Mouse (Mus musculus) MEL (cell line): ENCODE measurements around the gene Iqcm. TPM values are rescaled to one million over a fixed set of nuclear protein-coding genes. Genes with fewer than 3 reads are reported as not detected.

ENCODE experiments used
- DNase-seq: peaks from one replicate; pipeline ENCODE4 v3.0.0; 2011; ENCODE audit warnings: low read depth, low spot score
- H3K27ac ChIP-seq: 2 replicates; pipeline ENCODE4 v1.5.1; 2012; ENCODE audit warnings: low read depth, mild to moderate bottlenecking, control low read depth, low read length, moderate library complexity; ENCODE audit not compliant: control insufficient read depth
- H3K27me3 ChIP-seq, 2 experiments: fragments of 150-350 bp in 1 of 2; sonication (generic) in 1 of 2; 2 replicates each; pipeline ENCODE4 v1.6.1; 2012; ENCODE audit warnings: low read length in 2 of 2, mild to moderate bottlenecking in 2 of 2, improper control_type of control experiment in 1 of 2, moderate library complexity in 1 of 2; ENCODE audit not compliant: insufficient read depth in 2 of 2, control insufficient read depth in 1 of 2
- H3K36me3 ChIP-seq, 2 experiments: 2 replicates each; pipeline ENCODE4 v1.6.1; 2012 to 2014; ENCODE audit warnings: low read length in 2 of 2, improper control_type of control experiment in 1 of 2, inconsistent platforms in 1 of 2, mild to moderate bottlenecking in 1 of 2; ENCODE audit not compliant: insufficient read depth in 2 of 2, control insufficient read depth in 1 of 2
- H3K4me1 ChIP-seq, 2 experiments: fragments of 150-350 bp in 1 of 2; sonication (generic) in 1 of 2; 2 replicates each; pipeline ENCODE4 v1.6.1; 2012; ENCODE audit warnings: low read length in 2 of 2, improper control_type of control experiment in 1 of 2, mild to moderate bottlenecking in 1 of 2; ENCODE audit not compliant: insufficient read depth in 2 of 2, control insufficient read depth in 1 of 2
- H3K4me3 ChIP-seq, 2 experiments: fragments of 150-350 bp in 1 of 2; sonication (generic) in 1 of 2; 2 replicates each; pipeline ENCODE4 v1.5.1; 2012; ENCODE audit warnings: low read depth in 2 of 2, low read length in 2 of 2, mild to moderate bottlenecking in 2 of 2, moderate library complexity in 2 of 2, control low read depth in 1 of 2, improper control_type of control experiment in 1 of 2; ENCODE audit not compliant: control insufficient read depth in 1 of 2, insufficient read depth in 1 of 2
- H3K79me2 ChIP-seq: 2 replicates; pipeline ENCODE4 v1.6.1; 2012; ENCODE audit warnings: mild to moderate bottlenecking, low read length, moderate library complexity; ENCODE audit not compliant: control insufficient read depth, poor library complexity, insufficient read depth
- H3K9ac ChIP-seq: 2 replicates; pipeline ENCODE4 v1.6.1; 2012; ENCODE audit warnings: low read depth, mild to moderate bottlenecking, control low read depth, low read length, moderate library complexity; ENCODE audit not compliant: control insufficient read depth, poor library complexity, severe bottlenecking
- H3K9me3 ChIP-seq: fragments of 150-350 bp; sonication (generic); replicated peaks from 2 replicates; pipeline ENCODE4 v1.6.1; 2012; ENCODE audit warnings: mild to moderate bottlenecking, low read length, improper control_type of control experiment, moderate library complexity; ENCODE audit not compliant: insufficient read depth
- BHLHE40 ChIP-seq: IDR thresholded peaks from 2 replicates; pipeline ENCODE4 v1.6.1; 2012; ENCODE audit warnings: low read depth, mild to moderate bottlenecking, inconsistent platforms, low read length, improper control_type of control experiment, borderline replicate concordance
- CTCF ChIP-seq, 3 experiments: IDR thresholded peaks in 2 of 3; conservative IDR thresholded peaks in 1 of 3; 2 replicates each; pipeline ENCODE4 v1.5.1; 2011 to 2012; ENCODE audit warnings: low read length in 3 of 3, low read depth in 2 of 3, mild to moderate bottlenecking in 2 of 3, improper control_type of control experiment in 1 of 3, inconsistent platforms in 1 of 3, mixed read lengths in 1 of 3, moderate library complexity in 1 of 3; ENCODE audit not compliant: control insufficient read depth in 1 of 3, insufficient read depth in 1 of 3, poor library complexity in 1 of 3, severe bottlenecking in 1 of 3
- E2F4 ChIP-seq: IDR thresholded peaks from 2 replicates; pipeline ENCODE4 v1.6.1; 2011; ENCODE audit warnings: low read depth, low read length, improper control_type of control experiment, borderline replicate concordance
- ETS1 ChIP-seq: IDR thresholded peaks from 2 replicates; pipeline ENCODE4 v1.6.1; 2012; ENCODE audit warnings: low read depth, mild to moderate bottlenecking, inconsistent platforms, low read length, improper control_type of control experiment, moderate library complexity
- GABPA ChIP-seq: IDR thresholded peaks from 2 replicates; pipeline ENCODE4 v1.6.1; 2012; ENCODE audit warnings: low read depth, mild to moderate bottlenecking, inconsistent platforms, low read length, improper control_type of control experiment, moderate library complexity
- GATA1 ChIP-seq: IDR thresholded peaks from 2 replicates; pipeline ENCODE4 v1.6.1; 2011; ENCODE audit warnings: low read depth, low read length, improper control_type of control experiment
- HCFC1 ChIP-seq: IDR thresholded peaks from 2 replicates; pipeline ENCODE4 v1.6.1; 2012; ENCODE audit warnings: low read depth, mild to moderate bottlenecking, inconsistent platforms, low read length, improper control_type of control experiment, moderate library complexity
- JUND ChIP-seq: IDR thresholded peaks from 2 replicates; pipeline ENCODE4 v1.6.1; 2011; ENCODE audit warnings: low read depth, mild to moderate bottlenecking, improper control_type of control experiment, low read length
- KAT2A ChIP-seq: conservative IDR thresholded peaks from 2 replicates; pipeline ENCODE4 v1.6.1; 2012; ENCODE audit warnings: low read depth, low read length, improper control_type of control experiment, inconsistent platforms
- MAX ChIP-seq: IDR thresholded peaks from 2 replicates; pipeline ENCODE4 v1.6.1; 2011; ENCODE audit warnings: low read length, improper control_type of control experiment
- MAZ ChIP-seq: IDR thresholded peaks from 2 replicates; pipeline ENCODE4 v1.6.1; 2012; ENCODE audit warnings: low read depth, mild to moderate bottlenecking, inconsistent platforms, low read length, improper control_type of control experiment
- MYB ChIP-seq: IDR thresholded peaks from 2 replicates; pipeline ENCODE4 v1.6.1; 2011; ENCODE audit warnings: mild to moderate bottlenecking, low read depth, low read length, improper control_type of control experiment
- MYC ChIP-seq: IDR thresholded peaks from 2 replicates; pipeline ENCODE4 v1.6.1; 2011; ENCODE audit warnings: low read depth, mild to moderate bottlenecking, low read length, improper control_type of control experiment, moderate library complexity
- NRF1 ChIP-seq: IDR thresholded peaks from 2 replicates; pipeline ENCODE4 v1.6.1; 2014; ENCODE audit warnings: low read depth, mild to moderate bottlenecking, inconsistent platforms, low read length, improper control_type of control experiment, moderate library complexity; ENCODE audit not compliant: poor library complexity, insufficient read depth, severe bottlenecking
- RAD21 ChIP-seq: IDR thresholded peaks from 2 replicates; pipeline ENCODE4 v1.6.1; 2011; ENCODE audit warnings: mild to moderate bottlenecking, low read depth, low read length, improper control_type of control experiment
- RCOR1 ChIP-seq: IDR thresholded peaks from 2 replicates; pipeline ENCODE4 v1.6.1; 2012; ENCODE audit warnings: low read depth, mild to moderate bottlenecking, inconsistent platforms, low read length, improper control_type of control experiment
- SMC3 ChIP-seq: IDR thresholded peaks from 2 replicates; pipeline ENCODE4 v1.6.1; 2011; ENCODE audit warnings: low read depth, low read length, improper control_type of control experiment
- TAL1 ChIP-seq: IDR thresholded peaks from 2 replicates; pipeline ENCODE4 v1.6.1; 2012; ENCODE audit warnings: mild to moderate bottlenecking, inconsistent platforms, low read length, moderate library complexity, mixed read lengths
- TCF12 ChIP-seq: IDR thresholded peaks from 2 replicates; pipeline ENCODE4 v1.6.1; 2014; ENCODE audit warnings: low read depth, mild to moderate bottlenecking, inconsistent platforms, low read length, improper control_type of control experiment, moderate library complexity
- UBTF ChIP-seq: IDR thresholded peaks from 2 replicates; pipeline ENCODE4 v1.6.1; 2012; ENCODE audit warnings: low read depth, mild to moderate bottlenecking, inconsistent platforms, low read length, improper control_type of control experiment, moderate library complexity, borderline replicate concordance; ENCODE audit not compliant: insufficient read depth
- USF1 ChIP-seq: IDR thresholded peaks from 2 replicates; pipeline ENCODE4 v1.6.1; 2014; ENCODE audit warnings: low read depth, mild to moderate bottlenecking, inconsistent platforms, low read length, improper control_type of control experiment, moderate library complexity
- ZMIZ1 ChIP-seq: IDR thresholded peaks from 2 replicates; pipeline ENCODE4 v1.6.1; 2012; ENCODE audit warnings: low read depth, mild to moderate bottlenecking, inconsistent platforms, low read length, improper control_type of control experiment, moderate library complexity
- ZNF384 ChIP-seq: IDR thresholded peaks from 2 replicates; pipeline ENCODE4 v1.6.1; 2012; ENCODE audit warnings: low read depth, mild to moderate bottlenecking, inconsistent platforms, low read length, improper control_type of control experiment
- polyA plus RNA-seq, 2 experiments: library from polyadenylated mRNA; stranded (reverse) in 1 of 2; unstranded in 1 of 2; fragments of >175 nt in 1 of 2; fragments of >200 nt in 1 of 2; gene quantifications; 2 replicates each; pipeline versions ENCODE4 v1.2.1 to v1.2.4; 2012; ENCODE audit warnings: low replicate concordance in 2 of 2, low read depth in 1 of 2; ENCODE audit not compliant: insufficient read length in 2 of 2, insufficient read depth in 1 of 2, missing spikeins in 1 of 2
- total RNA-seq: library from RNA; depleted of rRNA; stranded (reverse); fragments of 300-350 nt; gene quantifications from 2 replicates; pipeline ENCODE4 v1.2.3, GENCODE M21; 2012

The Iqcm gene
- total and polyA plus RNA-seq, 3 experiments: not detected

- TF ChIP-seq ZNF384 (no peak), BHLHE40 (no peak), ETS1 (no peak), HCFC1 (no peak), KAT2A (no peak), GABPA (no peak), CTCF (IDR thresholded peaks at IDR 0.05 in 2 of 3, conservative IDR thresholded peaks at IDR 0.05 in 1 of 3; ENCODE audit: control insufficient read depth in 1 of 3, insufficient read depth in 1 of 3, low read depth in 2 of 3, low read length in 3 of 3, poor library complexity in 1 of 3, severe bottlenecking in 1 of 3) (no peak), TAL1 (no peak), MAX (no peak), USF1 (no peak), E2F4 (no peak)
- Histone ChIP-seq H3K9me3 (no peaks in the 10 kb centered on the region), H3K27ac (no peak overlapping the region), H3K36me3 (no peaks in the 10 kb centered on the region), H3K9ac (no peak overlapping the region), H3K4me1 (no peaks in the 10 kb centered on the region), H3K27me3 (no peaks in the 10 kb centered on the region), H3K79me2 (no peaks in the 10 kb centered on the region), H3K4me3 (no peak overlapping the region)
- no peak for DNase-seq
These were observed 60.8 kb downstream of the Iqcm start for GRCm38 (mm10) chr8:75509299-75509698.

- Histone ChIP-seq H3K79me2 (no peaks in the 10 kb centered on the region), H3K36me3 (no peaks in the 10 kb centered on the region), H3K9me3 (no peaks in the 10 kb centered on the region), H3K9ac (no peak overlapping the region), H3K27ac (no peak overlapping the region), H3K27me3 (no peaks in the 10 kb centered on the region), H3K4me3 (no peak overlapping the region), H3K4me1 (no peaks in the 10 kb centered on the region)
- DNase-seq: no peak
- TF ChIP-seq GATA1 (no peak), MYB (no peak), E2F4 (no peak), JUND (no peak), RAD21 (no peak), UBTF (no peak), SMC3 (no peak), MAZ (no peak), MYC (no peak), NRF1 (no peak), ZMIZ1 (no peak), ZNF384 (no peak), MAX (no peak), RCOR1 (no peak), TCF12 (no peak), ETS1 (no peak)
These were observed 65.3 kb downstream of the Iqcm start for GRCm38 (mm10) chr8:75513786-75514185.
